Mouse (Mus musculus) monocyte, adult 2 months (primary cell): ENCODE results near the gene Grm5.

Experiments used
- DNase-seq, 2 experiments: peaks; one replicate each; pipeline ENCODE4 v3.0.0; 2022; ENCODE audit warnings: low spot score in 2 of 2, low read depth in 1 of 2

Gene Grm5

GRCm38 (mm10) chr7:88159542-88160241 lies 575.7 kb downstream of the Grm5 start:
- DNase-seq: no peak

- DNase-seq: no peak
Observed at GRCm38 (mm10) chr7:88161586-88161985, 577.6 kb downstream of the Grm5 start.
